Mouse (Mus musculus) kidney, adult 2 months (tissue): ENCODE results near the gene Ppp1r9a. TPM values are rescaled to one million over a fixed set of nuclear protein-coding genes. Genes with fewer than 3 reads are reported as not detected.
"Not testable (repeated sequence)": the region's sequence is repeated elsewhere in the genome, so short reads cannot be mapped to it uniquely, and the experiment has no call there.

ENCODE experiments used
- DNase-seq: peaks from one replicate; pipeline ENCODE4 v3.0.0; 2021
- H3K27ac ChIP-seq: fragments of 200-500 bp; 2 replicates; pipeline ENCODE4 v1.5.1; 2012; ENCODE audit warnings: low read depth, low read length, control low read depth, inconsistent platforms; ENCODE audit not compliant: insufficient read depth
- H3K27me3 ChIP-seq: fragments of 200-500 bp; replicated peaks from 2 replicates; pipeline ENCODE4 v1.6.1; 2012; ENCODE audit warnings: mild to moderate bottlenecking, moderate library complexity, low read length, inconsistent platforms; ENCODE audit not compliant: control insufficient read depth, insufficient read depth
- H3K36me3 ChIP-seq: fragments of 200-500 bp; 2 replicates; pipeline ENCODE4 v1.6.1; 2012; ENCODE audit warnings: mild to moderate bottlenecking, moderate library complexity, low read length, inconsistent platforms; ENCODE audit not compliant: control insufficient read depth, insufficient read depth
- H3K4me1 ChIP-seq: fragments of 200-500 bp; 2 replicates; pipeline ENCODE4 v1.6.1; 2011; ENCODE audit warnings: low read length; ENCODE audit not compliant: control insufficient read depth, insufficient read depth
- H3K4me3 ChIP-seq: fragments of 200-500 bp; 2 replicates; pipeline ENCODE4 v1.5.1; 2011; ENCODE audit warnings: mild to moderate bottlenecking, low read depth, low read length, control low read depth; ENCODE audit not compliant: insufficient read depth
- CTCF ChIP-seq: fragments of 200-500 bp; conservative IDR thresholded peaks from 2 replicates; pipeline ENCODE4 v1.5.1; 2011; ENCODE audit warnings: low read depth, mild to moderate bottlenecking, control low read depth, low read length, moderate library complexity, mixed read lengths; ENCODE audit not compliant: insufficient read depth, insufficient read length
- POLR2A ChIP-seq: fragments of 200-500 bp; IDR thresholded peaks from one replicate; pipeline ENCODE4 v1.6.1; 2011; ENCODE audit warnings: low read depth, low read length, control low read depth
- WGBS: fragments of 180-500 bp; shearing (Covaris S2); methylation state at CpG from one replicate; pipeline ENCODE4 v1.1.7; 2018; 5-methylcytosine and 5-hydroxymethylcytosine counted together
- polyA plus RNA-seq: library from polyadenylated mRNA; depleted of rRNA; stranded (reverse); fragments of >200 nt; gene quantifications from 2 replicates; pipeline ENCODE4 v1.2.3, GENCODE M21; 2012

Gene Ppp1r9a
- polyA plus RNA-seq, 1 experiment = 3.0 TPM

GRCm38 (mm10) chr6:4903325-4904054, 773 bp downstream of the Ppp1r9a start:
- TF ChIP-seq POLR2A (no peak), CTCF (no peak)
- Histone ChIP-seq H3K4me3 (peak overlapping the region; percentile 72), H3K27ac (0 out of 2 replicates have a peak overlapping the region, but pooled peaks have one; percentile 2), H3K27me3 (no peaks in the 10 kb centered on the region), H3K36me3 (no peaks in the 10 kb centered on the region), H3K4me1 (no peaks in the 10 kb centered on the region)
- peak; percentile 55 for DNase-seq
- WGBS = under 1% methylated on average over 63 of the region's 77 CpGs

GRCm38 (mm10) chr6:4904055-4904450, 1.3 kb downstream of the Ppp1r9a start:
- TF ChIP-seq CTCF (no peak), POLR2A (no peak)
- peak; percentile 24 for DNase-seq
- 15% methylated on average over 9 of the region's 9 CpGs for WGBS
- peak overlapping the region; percentile 72 for H3K4me3 ChIP-seq
- H3K4me1 ChIP-seq = no peaks in the 10 kb centered on the region
- H3K27me3 ChIP-seq = no peaks in the 10 kb centered on the region
- H3K36me3 ChIP-seq = no peaks in the 10 kb centered on the region
- H3K27ac ChIP-seq = no peak overlapping the region

DNA sequence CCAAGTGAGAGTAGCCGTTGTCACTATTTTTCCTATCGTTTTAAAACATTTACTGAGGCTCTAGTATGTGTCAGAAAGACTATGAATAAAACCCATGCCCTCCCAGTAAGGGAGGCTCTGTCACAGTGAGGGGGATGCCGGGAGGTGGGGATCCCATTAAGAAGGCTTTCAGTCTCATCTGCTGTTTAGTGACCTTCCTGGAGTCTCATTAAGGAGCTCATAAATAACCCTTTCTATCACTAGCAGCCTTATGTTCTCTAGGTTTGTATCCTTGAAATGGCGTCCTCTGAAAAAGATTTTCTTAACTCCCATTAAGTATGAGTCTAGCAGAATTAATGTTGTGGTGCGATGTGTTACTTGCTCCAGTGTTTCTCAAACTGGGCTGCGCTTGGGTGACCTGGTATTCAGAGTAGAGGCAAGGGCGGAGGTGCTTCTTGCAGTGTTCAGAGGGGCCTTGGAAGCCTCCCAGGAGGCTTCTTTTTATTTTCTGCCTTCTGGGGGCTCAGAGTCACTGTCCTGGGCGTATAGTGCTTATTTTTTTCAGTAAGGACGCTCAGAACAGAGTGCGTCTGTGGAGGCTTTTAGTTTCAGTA, 7.4 kb downstream of the Ppp1r9a start:
- Histone ChIP-seq H3K4me3 (no peak overlapping the region), H3K27ac (no peak overlapping the region), H3K27me3 (no peaks in the 10 kb centered on the region), H3K36me3 (no peaks in the 10 kb centered on the region), H3K4me1 (no peaks in the 10 kb centered on the region)
- 64% methylated on average over 10 of the region's 10 CpGs for WGBS
- DNase-seq = no peak
- TF ChIP-seq CTCF = no peak
- TF ChIP-seq POLR2A = no peak

GRCm38 (mm10) chr6:4918470-4918869, 15.8 kb downstream of the Ppp1r9a start:
- no peak overlapping the region for H3K27ac ChIP-seq
- H3K36me3 ChIP-seq = no peaks in the 10 kb centered on the region
- DNase-seq = no peak
- no peak for TF ChIP-seq CTCF
- TF ChIP-seq POLR2A = no peak
- H3K27me3 ChIP-seq = no peaks in the 10 kb centered on the region
- 69% methylated on average over 5 of the region's 5 CpGs for WGBS
- no peak overlapping the region for H3K4me3 ChIP-seq
- no peaks in the 10 kb centered on the region for H3K4me1 ChIP-seq

GRCm38 (mm10) chr6:4923791-4924190, 21.1 kb downstream of the Ppp1r9a start:
- H3K4me3 ChIP-seq, H3K27me3 ChIP-seq, H3K4me1 ChIP-seq, H3K27ac ChIP-seq, DNase-seq, H3K36me3 ChIP-seq: not testable (repeated sequence)

DNA sequence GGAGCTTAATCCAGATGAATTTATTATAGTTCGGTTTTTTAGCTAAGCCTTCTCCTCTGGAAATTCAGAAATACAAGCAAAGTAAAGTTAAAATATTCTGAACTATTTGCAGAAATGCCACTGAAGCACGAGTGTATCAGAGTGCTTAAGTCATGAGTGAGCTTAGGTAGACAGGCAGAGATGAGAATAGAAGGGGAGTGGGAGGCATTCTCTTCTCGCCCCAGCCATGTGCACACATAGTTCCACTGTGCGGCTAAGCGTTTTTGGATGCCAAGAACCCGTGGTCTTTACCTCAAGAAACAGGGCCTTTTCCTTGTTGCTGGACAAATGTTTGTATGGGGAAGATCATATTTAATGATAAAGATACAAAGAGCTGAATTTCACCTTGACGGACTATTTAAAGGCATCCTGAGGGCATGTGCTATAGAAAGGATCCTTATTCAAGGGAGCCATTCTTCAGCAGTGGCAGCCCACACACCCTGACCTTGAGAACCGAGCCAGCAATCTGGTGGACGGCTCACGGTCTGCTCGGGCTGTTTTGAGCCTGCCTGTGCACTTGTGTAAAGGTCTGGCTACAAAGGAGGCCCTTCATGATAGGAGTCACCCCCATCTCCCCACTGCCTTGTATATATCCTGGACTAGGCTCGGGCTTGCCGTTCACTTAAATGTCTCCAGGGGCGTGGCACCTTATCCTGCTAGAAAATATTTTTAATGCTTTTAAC, 23.4 kb downstream of the Ppp1r9a start:
- no peaks in the 10 kb centered on the region for H3K4me1 ChIP-seq
- no peak for DNase-seq
- no peak overlapping the region for H3K27ac ChIP-seq
- TF ChIP-seq CTCF (no peak), POLR2A (no peak)
- H3K36me3 ChIP-seq = no peaks in the 10 kb centered on the region
- no peak overlapping the region for H3K4me3 ChIP-seq
- WGBS = 69% methylated on average over 14 of the region's 14 CpGs
- no peaks in the 10 kb centered on the region for H3K27me3 ChIP-seq

DNA sequence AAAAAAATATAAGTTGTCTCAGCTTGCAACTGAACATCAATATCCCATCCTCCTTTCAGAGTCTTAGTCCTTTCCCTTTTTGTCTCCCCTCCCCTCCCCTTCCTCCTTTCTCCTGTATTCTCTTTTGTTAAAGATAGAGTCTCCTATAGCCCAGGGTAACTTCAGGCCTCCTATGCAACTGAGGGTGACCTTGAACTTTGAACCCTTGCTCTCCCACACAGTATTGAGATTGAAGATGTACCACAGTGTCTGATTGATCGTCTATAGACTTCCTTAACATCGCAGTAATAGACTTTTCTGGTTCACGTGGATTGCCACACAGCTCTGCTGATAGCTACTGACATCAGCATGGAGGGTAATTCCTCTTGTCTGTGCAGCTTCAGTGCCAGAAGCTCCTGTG, 27.6 kb downstream of the Ppp1r9a start:
- Histone ChIP-seq H3K4me1 (no peaks in the 10 kb centered on the region), H3K36me3 (no peaks in the 10 kb centered on the region), H3K4me3 (no peak overlapping the region), H3K27ac (no peak overlapping the region), H3K27me3 (no peaks in the 10 kb centered on the region)
- TF ChIP-seq POLR2A (no peak), CTCF (no peak)
- 92% methylated on average over 3 of the region's 3 CpGs for WGBS
- no peak for DNase-seq
